In the genomic region with DNA sequence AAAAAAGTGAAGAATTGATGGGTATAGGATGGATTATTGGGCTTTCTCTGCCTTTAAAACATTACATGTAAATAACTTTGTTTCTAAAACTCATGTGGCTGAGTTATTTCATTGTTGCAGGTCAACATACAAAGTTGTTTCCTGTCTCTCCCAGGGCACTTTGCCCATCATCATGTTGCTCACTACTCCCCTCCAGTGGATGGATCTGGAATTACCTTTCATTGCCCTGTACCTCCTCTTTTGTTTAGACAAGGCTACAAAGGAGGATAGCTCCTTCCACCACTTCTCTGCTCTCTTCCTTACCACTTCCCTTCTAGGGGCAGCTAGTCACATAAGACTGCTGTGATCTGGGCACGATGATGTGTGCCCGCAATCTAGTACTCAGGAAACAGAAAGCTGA, we compare ENCODE assay signal across 8 mouse cellular contexts. TPM values are rescaled to one million over a fixed set of nuclear protein-coding genes. Genes with fewer than 3 reads are reported as not detected.
DNase-seq lines count a peak whose midpoint lies in the region; ATAC-seq and TF ChIP-seq lines count a peak whose summit lies in the region.

No protein-coding gene starts in this region.

- no peak overlapping the region for H3K27ac ChIP-seq in neural tube, embryonic 15.5 days (replicated peaks)
- no peak overlapping the region for H3K27ac ChIP-seq in embryonic facial prominence, embryonic 11.5 days (replicated peaks; ENCODE audit: low read depth, low read length)
- no peak overlapping the region for H3K27ac ChIP-seq in intestine, postnatal 0 days (ENCODE audit: low read depth, low read length)
- no peak overlapping the region for H3K27ac ChIP-seq in limb, embryonic 11.5 days (replicated peaks; ENCODE audit: low read depth, low read length)

- ATAC-seq in neural tube, embryonic 15.5 days (ENCODE audit: low FRiP score), result no peak
- ATAC-seq in embryonic facial prominence, embryonic 11.5 days (replicated peaks; ENCODE audit: insufficient number of reproducible peaks, low FRiP score, low TSS enrichment, low read depth), result no peak
- peak; percentile 54; the same call in 1 of the 2 replicates for ATAC-seq in intestine, postnatal 0 days
- ATAC-seq in limb, embryonic 11.5 days (ENCODE audit: insufficient number of reproducible peaks, low FRiP score, low TSS enrichment, low read depth), result no peak

- peak; percentile 73 for DNase-seq in neural tube, embryonic 10.5 days (ENCODE audit: extremely low spot score, low spot score)
- peak; percentile 77 to 80 for DNase-seq in adrenal gland, postnatal 36 days
- peak; percentile 82 for DNase-seq in embryonic facial prominence, embryonic 11.5 days (ENCODE audit: low spot score)
- DNase-seq in limb, embryonic 11.5 days (ENCODE audit: low spot score), result peak; percentile 85
- DNase-seq in retina, adult 2 months (ENCODE audit: low read depth, low spot score), result peak; percentile 49
- peak; percentile 91 for DNase-seq in thymus, postnatal 4 days

- peaks cover 16% of the 10 kb centered on the region for H3K4me1 ChIP-seq in neural tube, embryonic 15.5 days
- H3K4me1 ChIP-seq in embryonic facial prominence, embryonic 11.5 days (ENCODE audit: control insufficient read depth, insufficient read depth, low read length), result no peaks in the 10 kb centered on the region
- no peaks in the 10 kb centered on the region for H3K4me1 ChIP-seq in intestine, postnatal 0 days (replicated peaks; ENCODE audit: control insufficient read depth, insufficient read depth, low read length)
- H3K4me1 ChIP-seq in limb, embryonic 11.5 days (ENCODE audit: control insufficient read depth, insufficient read depth, low read length), result no peaks in the 10 kb centered on the region

- H3K4me3 ChIP-seq in neural tube, embryonic 15.5 days (replicated peaks), result no peak overlapping the region
- H3K4me3 ChIP-seq in embryonic facial prominence, embryonic 11.5 days (ENCODE audit: low read depth, low read length), result no peak overlapping the region
- H3K4me3 ChIP-seq in intestine, postnatal 0 days (ENCODE audit: low read depth, low read length), result no peak overlapping the region
- H3K4me3 ChIP-seq in limb, embryonic 11.5 days (ENCODE audit: low read depth, low read length), result no peak overlapping the region

- no peaks in the 10 kb centered on the region for H3K36me3 ChIP-seq in neural tube, embryonic 15.5 days
- H3K36me3 ChIP-seq in embryonic facial prominence, embryonic 11.5 days (replicated peaks; ENCODE audit: control insufficient read depth, insufficient read depth, low read depth, low read length), result no peaks in the 10 kb centered on the region
- H3K36me3 ChIP-seq in intestine, postnatal 0 days (ENCODE audit: control insufficient read depth, insufficient read depth), result no peaks in the 10 kb centered on the region
- no peaks in the 10 kb centered on the region for H3K36me3 ChIP-seq in limb, embryonic 11.5 days (ENCODE audit: control insufficient read depth, insufficient read depth, low read length)

- no peaks in the 10 kb centered on the region for H3K9me3 ChIP-seq in neural tube, embryonic 15.5 days (replicated peaks)
- H3K9me3 ChIP-seq in embryonic facial prominence, embryonic 11.5 days (replicated peaks; ENCODE audit: control insufficient read depth, low read length), result no peaks in the 10 kb centered on the region
- no peaks in the 10 kb centered on the region for H3K9me3 ChIP-seq in intestine, postnatal 0 days (ENCODE audit: control insufficient read depth)
- no peaks in the 10 kb centered on the region for H3K9me3 ChIP-seq in limb, embryonic 11.5 days (ENCODE audit: control insufficient read depth, low read length)

- peak; percentile 91 for TF ChIP-seq CTCF in intestine, postnatal 0 days (IDR thresholded peaks at IDR 0.05; ENCODE audit: low read depth)

- H3K4me2 ChIP-seq in neural tube, embryonic 15.5 days, result no peak overlapping the region
- no peak overlapping the region for H3K4me2 ChIP-seq in embryonic facial prominence, embryonic 11.5 days (ENCODE audit: low read depth, low read length)
- H3K4me2 ChIP-seq in intestine, postnatal 0 days (replicated peaks; ENCODE audit: low read depth), result no peak overlapping the region
- no peak overlapping the region for H3K4me2 ChIP-seq in limb, embryonic 11.5 days (ENCODE audit: low read depth, severe bottlenecking)

- no peaks in the 10 kb centered on the region for H3K27me3 ChIP-seq in neural tube, embryonic 15.5 days (replicated peaks)
- no peaks in the 10 kb centered on the region for H3K27me3 ChIP-seq in embryonic facial prominence, embryonic 11.5 days (ENCODE audit: control insufficient read depth, insufficient read depth, low read length)
- no peaks in the 10 kb centered on the region for H3K27me3 ChIP-seq in intestine, postnatal 0 days (replicated peaks; ENCODE audit: control insufficient read depth, insufficient read depth, low read length)
- H3K27me3 ChIP-seq in limb, embryonic 11.5 days (ENCODE audit: control insufficient read depth, insufficient read depth, low read length), result no peaks in the 10 kb centered on the region

- H3K9ac ChIP-seq in neural tube, embryonic 15.5 days (replicated peaks), result no peak overlapping the region
- no peak overlapping the region for H3K9ac ChIP-seq in embryonic facial prominence, embryonic 11.5 days (replicated peaks; ENCODE audit: low read length)
- no peak overlapping the region for H3K9ac ChIP-seq in intestine, postnatal 0 days (ENCODE audit: low read depth, low read length)
- H3K9ac ChIP-seq in limb, embryonic 11.5 days (ENCODE audit: low read length), result no peak overlapping the region

- 60% methylated on average over 2 of the region's 2 CpGs for WGBS in neural tube, embryonic 15.5 days
- 43% methylated on average over 2 of the region's 2 CpGs for WGBS in embryonic facial prominence, embryonic 11.5 days
- WGBS in intestine, postnatal 0 days, result 55% methylated on average over 2 of the region's 2 CpGs
- WGBS in limb, embryonic 11.5 days, result 60% methylated on average over 2 of the region's 2 CpGs

RNA-seq across cellular contexts. Expression of gene Car12, which starts 7.7 kb away (rescaled TPM):
- polyA plus RNA-seq in neural tube, embryonic 15.5 days (2015; fragmentation: Nextera tagmentation; extraction: Ambion mirVana), result 0.81 and 2.1 TPM in 2 replicates
- under 1 TPM; 0.13 to 0.23 TPM for total RNA-seq in adrenal gland, postnatal 36 days (2021)
- polyA plus RNA-seq in embryonic facial prominence, embryonic 11.5 days (2014; fragmentation: Nextera tagmentation; extraction: Ambion mirVana), result 2.3 and 2.9 TPM in 2 replicates
- 5.9 and 7.3 TPM in 2 replicates for polyA plus RNA-seq in intestine, postnatal 0 days (2015; fragmentation: Nextera tagmentation; extraction: Ambion mirVana)
- polyA plus RNA-seq in limb, embryonic 11.5 days (2014; fragmentation: Nextera tagmentation; extraction: Ambion mirVana), result 2.8 and 4.3 TPM in 2 replicates
